13 mouse cellular contexts compared by ENCODE assay signal in genomic region chr12:10804491-10804890, GRCm38 (mm10).
DNase-seq lines count a peak whose midpoint lies in the region; ATAC-seq and TF ChIP-seq lines count a peak whose summit lies in the region.
"Had no signal": no experiment of that assay in that cellular context is flagged by ENCODE, and none has a peak within 500 bp of the region (broad histone marks: within the 10 kb centered on the region; RNA-seq: fewer than 3 reads in every experiment).

No protein-coding gene starts in this region.

- DNase-seq in forebrain, postnatal 0 days, result no peak
- DNase-seq in forebrain, embryonic 11.5 days (ENCODE audit: low spot score), result no peak
- no peak for DNase-seq in layer of hippocampus, adult 2 months (ENCODE audit: low spot score in 2 of 2)
- DNase-seq in layer of hippocampus, postnatal 36 days, result no peak
- DNase-seq in 416B (ENCODE audit: low read depth) (peak; percentile 1), Patski (ENCODE audit: low read depth, low spot score) (no peak)
- no peak for DNase-seq in ovary, postnatal 10 days (ENCODE audit: low spot score)
- DNase-seq: adrenal gland, postnatal 14 days; cerebellum, postnatal 36 days; spleen, adult 18-20 months; thymus, postnatal 4 days had no signal

- ATAC-seq in forebrain, postnatal 0 days, result no peak
- ATAC-seq in forebrain, embryonic 11.5 days (replicated peaks; ENCODE audit: low FRiP score), result no peak
- no peak for ATAC-seq in Patski
- ATAC-seq: forebrain, embryonic 13.5 days; midbrain, embryonic 15.5 days had no signal

- no peak overlapping the region for H3K9ac ChIP-seq in forebrain, postnatal 0 days
- H3K9ac ChIP-seq in forebrain, embryonic 11.5 days (ENCODE audit: low read length), result no peak overlapping the region
- H3K9ac ChIP-seq: forebrain, embryonic 13.5 days; midbrain, embryonic 15.5 days had no signal

- H3K4me2 ChIP-seq in forebrain, postnatal 0 days (ENCODE audit: low read depth), result no peak overlapping the region
- no peak overlapping the region for H3K4me2 ChIP-seq in forebrain, embryonic 11.5 days (ENCODE audit: low read depth, low read length, severe bottlenecking)
- H3K4me2 ChIP-seq: forebrain, embryonic 13.5 days; midbrain, embryonic 15.5 days had no signal

- no peaks in the 10 kb centered on the region for H3K27me3 ChIP-seq in forebrain, postnatal 0 days (ENCODE audit: insufficient read depth, low read length)
- no peaks in the 10 kb centered on the region for H3K27me3 ChIP-seq in forebrain, embryonic 11.5 days (ENCODE audit: control insufficient read depth, insufficient read depth, low read length)
- H3K27me3 ChIP-seq in Patski, result peaks cover 4% of the 10 kb centered on the region
- H3K27me3 ChIP-seq: forebrain, embryonic 13.5 days; midbrain, embryonic 15.5 days had no signal

- H3K4me1 ChIP-seq in forebrain, postnatal 0 days (ENCODE audit: insufficient read depth), result no peaks in the 10 kb centered on the region
- no peaks in the 10 kb centered on the region for H3K4me1 ChIP-seq in forebrain, embryonic 11.5 days (replicated peaks; ENCODE audit: control insufficient read depth, insufficient read depth, low read length)
- H3K4me1 ChIP-seq: forebrain, embryonic 13.5 days; midbrain, embryonic 15.5 days had no signal

- 54% methylated on average over 2 of the region's 2 CpGs for WGBS in forebrain, postnatal 0 days
- 48% methylated on average over 2 of the region's 2 CpGs for WGBS in forebrain, embryonic 11.5 days

- H3K27ac ChIP-seq in forebrain, postnatal 0 days (ENCODE audit: low read depth, low read length), result no peak overlapping the region
- no peak overlapping the region for H3K27ac ChIP-seq in forebrain, embryonic 11.5 days (ENCODE audit: low read depth, low read length)
- no peak overlapping the region for H3K27ac ChIP-seq in layer of hippocampus, adult 2 months
- H3K27ac ChIP-seq: forebrain, embryonic 13.5 days; midbrain, embryonic 15.5 days had no signal

- no peaks in the 10 kb centered on the region for H3K36me3 ChIP-seq in forebrain, postnatal 0 days (ENCODE audit: insufficient read depth)
- H3K36me3 ChIP-seq in forebrain, embryonic 11.5 days (ENCODE audit: control insufficient read depth, insufficient read depth, low read length), result no peaks in the 10 kb centered on the region
- H3K36me3 ChIP-seq: midbrain, embryonic 15.5 days had no signal

- TF ChIP-seq CTCF in forebrain, postnatal 0 days (IDR thresholded peaks at IDR 0.05; ENCODE audit: low read depth), result peak; percentile 50
- TF ChIP-seq CTCF in layer of hippocampus, adult 2 months (conservative IDR thresholded peaks at IDR 0.05), result peak; percentile 81
- peak; percentile 45 for TF ChIP-seq CTCF in Patski (IDR thresholded peaks at IDR 0.05)

- POLR2A ChIA-PET in Patski (lab: Charles Lee), result no interaction called here

- CTCF ChIA-PET in Patski (lab: Charles Lee), result interaction anchor here (1.7 kb wide), 1 partner anchor 11 kb away, joined by 4 read pairs; no protein-coding TSS in a partner anchor

- in situ Hi-C loops in Patski (cut with MboI; ENCODE audit: low pct_unique_long_range_greater_than_20kb), result no loop called here

- no peak overlapping the region for H3K4me3 ChIP-seq in forebrain, postnatal 0 days (ENCODE audit: low read depth, low read length)
- no peak overlapping the region for H3K4me3 ChIP-seq in forebrain, embryonic 11.5 days (ENCODE audit: low read depth, low read length)
- H3K4me3 ChIP-seq in layer of hippocampus, adult 2 months, result no peak overlapping the region
- H3K4me3 ChIP-seq: forebrain, embryonic 13.5 days; midbrain, embryonic 15.5 days had no signal

- no peaks in the 10 kb centered on the region for H3K9me3 ChIP-seq in forebrain, postnatal 0 days (ENCODE audit: low read length)
- H3K9me3 ChIP-seq in forebrain, embryonic 11.5 days (ENCODE audit: control insufficient read depth, low read length), result no peaks in the 10 kb centered on the region
- H3K9me3 ChIP-seq: forebrain, embryonic 13.5 days; midbrain, embryonic 15.5 days had no signal
